Mouse (Mus musculus) 416B (cell line): ENCODE results near the gene Kbtbd8.

Experiments
- DNase-seq: peaks from one replicate; pipeline ENCODE4 v3.0.0; 2011; ENCODE audit warnings: low read depth

Kbtbd8 gene

DNA sequence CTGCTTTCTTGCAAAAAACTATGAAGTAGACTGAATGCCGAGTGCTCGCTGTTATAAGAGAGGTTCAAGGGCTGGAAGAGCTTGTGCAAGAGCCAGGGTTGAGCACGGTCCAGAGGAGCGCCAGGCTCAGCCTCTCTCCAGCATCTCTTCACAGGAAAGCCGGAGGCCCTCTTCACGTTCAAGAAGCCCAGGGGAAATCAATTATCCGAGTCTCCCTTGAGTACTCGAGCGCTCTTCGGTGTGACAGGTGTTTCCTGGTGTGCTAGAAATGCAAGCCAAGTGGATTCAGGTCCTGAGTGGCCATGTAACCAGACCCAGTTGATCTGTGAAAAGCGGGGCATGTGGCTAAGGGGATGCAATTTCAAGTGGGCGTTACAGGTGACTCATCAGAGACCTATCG lies at the start of gene Kbtbd8:
TSS of gene Kbtbd8 (plus strand) at position 295 of the 400 bp plus-strand sequence.
- DNase-seq: peak; percentile 27

DNA sequence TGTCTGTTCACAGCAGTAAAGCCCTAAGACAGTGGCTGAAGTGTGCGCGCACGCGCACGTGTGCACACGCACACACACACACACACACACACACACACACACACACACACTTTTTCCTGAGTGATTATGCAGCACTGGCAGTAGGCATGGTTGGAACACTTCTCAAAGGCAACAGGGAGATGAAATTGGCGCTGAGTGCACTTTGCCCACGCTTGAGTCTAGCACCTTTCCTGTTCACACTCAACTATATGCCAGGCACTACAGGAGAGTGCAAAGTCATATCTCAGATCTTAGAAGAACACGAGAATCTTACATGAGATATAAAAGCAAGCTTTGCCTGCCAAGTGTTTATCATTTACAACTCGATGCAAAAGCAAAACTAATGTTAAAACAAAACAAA lies 47.3 kb upstream of the Kbtbd8 start:
- DNase-seq: no peak

DNA sequence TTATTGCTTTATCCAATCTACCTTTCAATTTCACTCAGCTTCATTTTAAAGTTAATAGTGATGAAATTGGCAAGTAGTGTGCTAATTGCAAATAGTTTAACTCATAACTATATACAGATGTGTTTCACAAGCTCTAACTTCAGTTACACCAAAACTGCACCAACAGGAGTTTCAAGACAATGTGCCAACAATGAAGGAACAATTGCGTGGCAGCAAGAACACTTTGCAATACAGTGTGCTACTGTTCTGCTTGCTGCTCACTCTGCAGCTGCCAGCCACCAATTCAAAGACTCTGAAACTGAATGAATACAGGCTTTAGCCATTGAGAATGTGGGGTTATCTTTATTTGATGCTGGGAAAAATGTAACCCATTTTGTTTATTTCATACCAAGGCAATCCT lies 31.8 kb upstream of the Kbtbd8 start:
- DNase-seq: no peak

DNA sequence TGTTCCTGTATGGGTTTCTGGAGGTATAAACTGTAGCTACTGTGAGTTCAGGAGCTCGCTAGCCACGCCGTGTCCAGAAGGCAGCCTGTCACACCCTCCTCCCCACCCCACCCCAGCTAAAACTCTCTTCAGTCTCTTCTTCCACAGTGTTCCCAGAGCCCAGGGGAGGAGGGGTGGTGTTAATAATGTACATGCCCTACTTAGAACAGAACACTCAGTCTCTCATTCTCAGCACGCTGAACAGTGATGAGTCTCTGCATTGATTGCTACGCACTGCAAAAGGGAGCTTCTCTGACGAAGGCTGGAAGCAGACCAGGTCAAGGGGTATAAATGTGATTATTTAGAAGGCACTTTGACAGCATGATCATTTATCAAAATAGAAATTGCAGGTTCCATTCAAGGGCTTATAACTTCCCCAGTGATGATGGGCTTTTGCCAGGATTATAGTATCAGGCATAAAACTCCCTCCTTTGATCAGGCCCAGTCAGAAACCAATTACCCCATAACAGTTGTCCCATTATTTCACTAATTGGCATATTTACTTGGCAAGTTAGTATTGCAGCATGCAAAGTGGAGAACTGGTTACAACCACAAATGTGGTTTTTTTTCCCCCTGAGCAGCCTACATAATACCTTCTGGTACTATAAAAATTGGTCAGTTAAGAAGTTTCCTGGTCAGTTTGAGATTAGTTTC lies 29.7 kb upstream of the Kbtbd8 start:
- DNase-seq: no peak

DNA sequence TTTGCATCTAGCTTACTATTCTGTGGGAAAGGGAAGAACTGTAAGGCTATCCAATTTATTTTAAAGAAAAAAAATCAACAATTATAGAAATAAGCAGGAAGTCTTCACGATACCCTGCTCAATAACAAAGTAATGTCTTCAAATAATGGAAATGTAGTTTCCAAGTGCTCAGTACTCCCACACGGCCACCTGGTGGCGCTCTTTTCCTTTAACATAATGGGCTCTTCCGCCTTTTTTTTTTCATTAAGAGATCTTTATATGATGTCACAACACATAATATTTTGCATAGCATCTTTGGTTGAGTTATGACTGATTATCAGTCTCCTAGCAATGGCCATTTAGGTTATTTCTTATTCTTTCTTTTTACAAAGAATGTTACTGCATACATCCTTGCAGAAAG lies 29.0 kb upstream of the Kbtbd8 start:
- DNase-seq: peak; percentile 58

DNA sequence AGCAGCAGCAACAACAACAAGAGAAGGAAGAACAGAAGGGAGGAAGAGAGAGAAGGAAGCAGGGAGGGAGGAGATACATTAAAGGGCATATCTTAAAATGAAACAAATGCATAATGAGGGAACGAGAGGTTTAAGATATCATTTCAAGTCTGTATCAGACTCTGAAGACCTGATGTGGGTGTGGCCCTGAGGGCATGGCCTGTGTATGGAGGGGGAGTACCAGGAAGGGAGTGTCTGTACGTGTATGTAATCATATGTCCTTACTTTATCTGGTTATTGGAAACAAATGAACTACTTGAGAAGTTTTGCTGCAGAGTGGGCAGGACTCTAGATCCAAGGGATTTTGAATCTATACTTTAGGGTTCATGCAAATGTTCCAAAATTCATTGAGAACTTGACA lies 22.3 kb upstream of the Kbtbd8 start:
- DNase-seq: no peak

DNA sequence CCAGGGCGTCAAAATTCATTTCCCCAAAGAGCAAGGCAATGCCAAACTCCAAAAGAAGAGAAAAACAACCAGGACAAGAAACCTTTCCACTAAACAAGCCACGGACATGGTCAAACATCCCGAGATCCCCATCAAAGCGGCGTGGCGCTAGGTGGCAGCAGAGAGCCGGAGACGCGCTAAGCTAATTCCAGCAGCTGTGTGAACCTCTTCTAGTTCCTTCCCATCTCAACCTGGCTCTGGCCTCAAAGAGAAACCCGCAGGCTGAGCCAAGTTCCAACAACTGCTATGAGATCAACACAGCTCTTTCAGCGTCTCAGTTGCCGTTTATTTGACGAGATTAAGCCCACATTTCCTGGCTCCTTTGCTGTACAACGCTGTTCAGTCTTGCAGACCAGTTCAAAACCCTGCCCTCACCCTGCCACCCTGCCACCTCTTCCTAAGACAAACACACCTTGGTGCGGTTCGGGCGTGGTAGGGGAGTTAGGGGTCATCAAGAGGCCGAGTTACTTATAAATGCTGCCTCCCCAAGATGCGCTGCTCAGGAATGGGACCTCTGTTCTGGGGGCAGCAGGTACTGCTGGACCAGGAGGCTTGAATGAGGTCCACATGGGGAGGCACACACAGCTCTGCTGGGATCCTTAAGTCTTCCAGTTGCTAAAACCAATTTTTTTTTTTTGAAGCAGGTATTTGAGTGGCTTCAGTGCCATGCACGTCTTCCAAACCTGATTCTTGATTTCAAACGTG lies 18.5 kb upstream of the Kbtbd8 start:
- peak; percentile 68 for DNase-seq

DNA sequence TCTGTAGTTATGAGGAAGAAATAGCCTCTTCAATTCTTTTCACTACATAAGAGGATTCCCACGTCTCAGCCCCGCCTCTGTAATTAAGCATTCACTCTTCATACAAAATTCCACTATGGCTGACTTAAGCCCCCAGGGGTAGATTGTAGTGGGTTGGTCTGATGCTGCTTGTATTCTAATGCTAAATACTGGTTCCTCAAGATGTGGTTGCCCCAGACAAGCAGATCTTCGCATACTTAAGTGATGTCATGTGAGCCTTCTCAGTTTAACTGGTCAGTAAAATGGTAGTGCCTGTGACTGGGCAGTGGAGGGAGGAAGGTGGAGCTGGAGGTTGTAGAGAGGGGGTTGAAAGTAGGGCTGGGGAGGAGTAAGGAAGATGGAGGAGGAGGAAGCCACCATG lies 13.3 kb upstream of the Kbtbd8 start:
- DNase-seq: no peak

DNA sequence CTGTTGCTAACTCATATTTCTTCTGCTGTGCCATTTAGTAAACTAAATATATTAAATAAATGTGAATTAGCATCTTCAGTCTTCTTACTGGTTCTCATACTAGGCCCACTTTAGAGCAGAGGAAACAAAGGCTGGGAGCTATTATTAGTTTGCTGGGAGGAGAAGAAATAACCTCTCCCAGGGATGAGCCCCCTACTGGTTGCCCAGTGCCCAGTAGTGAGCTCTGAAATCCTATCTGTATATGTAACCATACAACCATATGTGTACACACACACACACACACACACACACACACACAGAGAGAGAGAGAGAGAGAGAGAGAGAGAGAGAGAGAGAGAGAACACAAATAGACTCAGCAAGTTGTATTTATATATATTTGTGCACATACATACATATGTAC lies 8.6 kb upstream of the Kbtbd8 start:
- DNase-seq: no peak

DNA sequence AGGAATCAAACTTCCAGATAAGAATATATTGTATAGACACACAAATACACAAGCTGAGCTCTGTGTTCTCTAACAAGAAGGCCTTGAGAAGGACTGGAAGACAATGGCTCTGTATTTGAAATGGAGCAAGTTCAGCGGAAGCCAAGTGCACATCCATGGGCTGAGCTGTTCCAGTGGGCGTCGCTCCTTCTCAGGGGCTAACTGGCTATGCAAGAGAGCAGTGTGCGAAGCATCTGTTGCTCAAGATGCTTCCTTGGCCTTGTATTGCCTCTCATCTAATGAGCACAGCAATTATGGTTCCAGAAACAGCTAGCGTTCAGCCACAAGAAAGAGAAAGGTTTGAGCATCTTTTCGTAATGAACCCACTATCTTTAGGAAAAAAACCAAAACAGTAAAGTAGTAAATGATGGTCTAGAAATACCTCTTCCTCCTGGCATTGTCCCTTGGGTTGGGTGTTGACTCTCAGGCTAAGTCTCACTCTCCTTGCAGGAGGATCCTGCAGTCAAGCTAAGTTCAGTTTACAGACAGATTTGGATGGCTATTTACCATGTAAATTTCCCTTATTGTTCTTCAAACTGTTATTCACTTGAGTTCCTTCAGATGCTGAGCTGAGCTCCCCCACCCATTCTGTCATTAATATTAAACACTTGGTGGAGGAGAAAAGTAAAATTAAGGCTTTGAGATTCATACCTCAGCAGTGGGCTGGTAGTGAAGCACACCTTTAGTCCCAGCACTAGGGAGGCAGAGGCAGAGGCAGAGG lies 7.2 kb upstream of the Kbtbd8 start:
- no peak for DNase-seq

DNA sequence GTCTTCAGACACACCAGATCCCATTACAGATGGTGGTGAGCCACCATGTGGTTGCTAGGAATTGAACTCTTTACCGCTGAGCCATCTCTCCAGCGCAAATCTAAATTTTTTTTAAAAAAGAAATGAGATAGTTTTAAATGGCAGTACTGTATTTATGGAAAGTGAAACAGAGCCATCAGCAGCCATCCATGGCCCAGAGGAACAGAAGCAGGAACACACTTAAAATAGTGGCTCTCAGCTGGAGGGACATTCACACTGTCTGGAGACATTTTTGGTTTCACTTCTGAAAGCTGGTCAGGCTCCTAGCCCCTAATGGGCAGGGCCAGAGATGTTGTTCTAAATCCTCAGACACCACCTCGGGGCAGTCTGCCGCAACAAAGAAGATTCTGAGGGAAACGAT lies 5.0 kb upstream of the Kbtbd8 start:
- DNase-seq: peak; percentile 14

DNA sequence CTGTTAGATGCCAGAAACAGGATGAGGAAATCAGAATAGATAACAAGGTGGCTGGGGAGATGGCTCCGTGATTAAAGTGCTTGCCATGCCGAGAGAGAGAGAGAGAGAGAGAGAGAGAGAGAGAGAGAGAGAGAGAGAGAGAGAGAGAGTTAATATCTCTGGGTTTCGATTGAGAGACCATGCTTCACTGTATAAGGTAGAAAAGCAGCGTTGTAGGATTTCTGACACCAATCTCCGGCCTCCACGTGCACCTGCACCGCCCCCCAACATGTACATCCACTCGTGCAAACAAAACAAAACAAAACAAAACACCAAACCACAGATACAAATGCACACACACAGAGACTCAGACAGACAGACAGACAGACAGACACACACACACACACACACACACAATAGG lies 527 bp upstream of the Kbtbd8 start:
- DNase-seq: no peak

DNA sequence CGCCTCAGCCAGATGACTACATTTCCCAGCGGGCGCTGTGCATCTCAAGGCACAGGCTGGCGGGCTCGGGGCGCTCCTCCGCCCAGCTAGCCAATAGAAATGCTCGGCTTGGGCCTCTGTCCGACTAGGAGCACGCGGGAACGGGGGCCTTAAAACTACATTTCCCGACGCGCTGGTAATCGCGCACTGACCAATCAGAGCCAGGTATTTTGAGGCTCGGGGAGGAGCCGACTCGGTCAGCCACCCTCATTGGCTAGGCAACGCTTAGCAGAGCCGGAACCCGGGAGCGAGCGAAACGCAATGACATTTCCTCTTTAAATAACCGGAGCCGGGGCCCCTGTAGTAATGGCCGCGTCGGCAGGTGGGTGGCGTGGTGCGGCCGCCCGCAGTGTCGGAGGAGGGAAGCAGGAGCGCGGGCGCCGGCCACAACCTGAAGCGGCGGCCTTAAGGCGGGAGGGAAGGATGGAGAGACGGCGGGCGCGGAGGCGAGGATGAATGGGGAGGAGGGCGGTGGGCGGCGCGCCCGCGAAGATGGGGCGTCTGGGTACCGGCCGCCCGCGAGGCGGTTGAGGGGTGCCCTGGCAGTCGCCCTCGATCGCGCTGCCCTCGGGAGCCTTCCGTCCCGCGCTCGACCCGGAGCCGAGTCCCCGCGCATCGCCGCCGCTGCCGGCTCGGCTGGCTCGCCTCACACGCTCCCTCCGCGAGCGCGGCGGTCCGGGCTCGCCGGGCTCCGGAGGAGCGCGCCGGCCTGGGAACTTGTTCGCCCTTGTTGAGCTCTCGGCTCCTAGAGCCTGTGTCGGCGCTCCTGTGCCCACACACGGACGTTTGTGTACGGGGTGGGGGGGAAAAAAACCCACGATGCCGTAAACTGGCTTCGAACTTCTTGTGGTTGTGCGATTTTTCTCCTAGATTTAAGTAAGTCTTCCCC lies 838 bp downstream of the Kbtbd8 start:
- peak; percentile 98 for DNase-seq

DNA sequence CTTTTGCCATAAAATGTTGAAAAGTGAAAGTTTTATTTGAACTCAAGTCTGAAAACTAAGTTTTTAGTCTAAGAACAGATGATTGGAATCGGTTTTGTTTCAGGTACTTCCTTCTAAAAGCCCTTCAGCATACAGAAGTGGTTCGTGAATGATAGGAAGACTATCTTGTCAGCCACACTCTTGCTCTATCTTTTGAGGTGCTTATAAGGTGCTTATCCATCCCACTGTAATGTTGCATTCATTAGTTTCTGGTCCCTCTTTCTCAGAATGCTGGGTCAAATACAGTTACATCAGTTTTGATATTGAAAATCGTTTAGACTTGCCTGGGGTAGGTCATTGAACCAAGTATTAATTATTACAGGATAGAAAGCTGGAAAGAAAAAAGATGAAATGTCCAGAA lies 2.3 kb downstream of the Kbtbd8 start:
- DNase-seq: no peak

DNA sequence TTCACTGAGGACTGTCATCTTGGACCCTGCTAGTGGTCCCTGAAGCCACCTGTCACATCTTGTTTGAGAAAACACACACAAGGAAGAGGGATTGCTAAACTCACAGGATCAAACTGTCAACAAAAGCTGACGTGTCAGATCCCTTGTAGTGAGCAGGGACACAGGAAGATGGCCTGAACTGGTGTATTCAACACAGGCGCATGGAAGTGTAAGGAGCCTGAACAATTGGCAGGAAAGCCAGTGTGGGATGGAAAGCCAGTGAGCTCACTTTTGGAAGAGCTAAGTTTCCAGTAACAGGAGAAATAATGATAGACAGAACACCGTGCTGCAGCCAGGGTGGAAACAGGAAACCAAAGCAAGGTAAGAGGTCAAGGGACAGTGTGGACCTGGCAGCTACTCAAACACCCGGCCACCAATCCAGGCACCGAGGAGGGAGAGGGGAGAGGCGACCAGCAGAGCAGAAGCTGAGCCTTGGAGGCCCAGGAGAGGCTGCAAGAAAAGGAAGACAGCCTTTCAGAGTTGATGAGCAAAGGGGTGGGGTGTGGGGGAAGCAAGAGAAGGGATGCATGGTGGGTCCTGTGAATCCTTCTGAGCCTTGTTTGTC lies 33.0 kb downstream of the Kbtbd8 start:
- no peak for DNase-seq

DNA sequence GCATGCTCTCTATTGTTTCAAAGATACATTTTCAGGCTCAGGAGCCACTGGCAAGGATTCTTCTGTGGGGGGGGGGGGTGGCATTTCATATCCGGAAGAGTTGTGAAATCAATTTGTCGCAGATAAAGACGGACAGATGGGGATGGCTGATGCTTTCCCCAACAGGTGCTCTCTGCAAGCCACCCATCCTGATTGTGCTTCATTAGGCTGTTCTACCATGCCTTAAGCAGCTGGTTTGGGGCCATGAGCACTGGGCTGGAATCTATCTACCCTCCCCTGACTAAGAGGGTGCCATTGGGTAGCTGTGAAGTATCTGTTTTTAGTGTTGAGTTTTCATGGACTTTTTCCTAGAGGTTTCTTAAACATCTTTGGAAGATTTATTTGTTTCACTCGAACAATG lies 33.8 kb downstream of the Kbtbd8 start:
- no peak for DNase-seq

DNA sequence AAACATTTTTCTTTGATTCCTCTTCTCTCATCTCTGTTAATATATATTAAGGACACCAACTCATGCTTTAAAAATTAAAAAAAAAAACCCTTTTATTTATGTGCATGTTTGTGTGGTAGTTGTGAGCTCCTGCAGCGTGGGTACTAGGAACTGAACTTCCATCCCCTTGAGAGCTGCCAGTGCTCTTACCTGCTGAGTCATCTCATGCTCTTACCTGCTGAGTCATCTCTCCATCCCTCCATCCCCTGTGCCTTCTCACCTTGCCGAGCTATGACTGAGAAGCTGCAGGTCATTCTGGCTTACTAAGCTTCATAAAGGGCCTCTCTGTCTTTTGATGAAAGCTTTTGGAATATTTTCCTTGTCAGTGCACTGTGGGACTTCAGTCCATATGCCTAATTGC lies 34.5 kb downstream of the Kbtbd8 start:
- DNase-seq: no peak

DNA sequence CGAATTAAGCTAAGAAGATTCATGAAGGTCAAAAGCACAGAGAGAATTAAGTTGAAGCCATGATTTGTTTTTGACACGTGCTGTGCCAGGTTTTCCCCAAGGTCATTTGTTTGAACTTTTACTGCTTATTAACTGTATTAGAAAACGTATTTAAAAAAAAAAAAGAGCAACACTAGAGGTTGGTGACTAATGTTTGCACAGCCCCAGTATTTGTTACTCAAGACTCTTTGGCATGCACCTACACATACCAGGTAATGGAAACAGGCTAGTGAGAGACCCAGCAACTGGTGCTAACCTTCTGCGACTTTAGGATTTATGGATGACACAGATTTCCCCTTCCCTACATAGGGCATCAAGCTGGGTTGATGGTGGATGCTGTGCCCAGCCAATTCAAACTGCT lies 46.9 kb downstream of the Kbtbd8 start:
- DNase-seq: no peak

DNA sequence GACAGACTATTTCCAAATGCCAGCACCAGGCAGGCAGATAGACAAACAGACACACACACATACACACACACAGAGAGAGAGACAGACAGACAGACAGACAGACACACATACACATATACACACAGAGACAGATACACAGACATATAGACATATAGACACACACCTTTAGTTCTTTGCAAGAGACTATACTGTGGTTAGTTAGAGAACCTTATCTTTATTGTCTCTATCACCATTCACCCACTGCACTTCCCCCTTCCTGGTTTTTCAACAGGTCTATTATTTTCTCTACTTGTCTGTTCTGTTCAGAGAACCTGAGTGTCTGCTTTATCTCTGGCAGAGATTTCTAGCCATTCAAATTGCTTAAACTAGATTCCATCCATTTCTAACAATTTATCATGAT lies 48.6 kb downstream of the Kbtbd8 start:
- no peak for DNase-seq

DNA sequence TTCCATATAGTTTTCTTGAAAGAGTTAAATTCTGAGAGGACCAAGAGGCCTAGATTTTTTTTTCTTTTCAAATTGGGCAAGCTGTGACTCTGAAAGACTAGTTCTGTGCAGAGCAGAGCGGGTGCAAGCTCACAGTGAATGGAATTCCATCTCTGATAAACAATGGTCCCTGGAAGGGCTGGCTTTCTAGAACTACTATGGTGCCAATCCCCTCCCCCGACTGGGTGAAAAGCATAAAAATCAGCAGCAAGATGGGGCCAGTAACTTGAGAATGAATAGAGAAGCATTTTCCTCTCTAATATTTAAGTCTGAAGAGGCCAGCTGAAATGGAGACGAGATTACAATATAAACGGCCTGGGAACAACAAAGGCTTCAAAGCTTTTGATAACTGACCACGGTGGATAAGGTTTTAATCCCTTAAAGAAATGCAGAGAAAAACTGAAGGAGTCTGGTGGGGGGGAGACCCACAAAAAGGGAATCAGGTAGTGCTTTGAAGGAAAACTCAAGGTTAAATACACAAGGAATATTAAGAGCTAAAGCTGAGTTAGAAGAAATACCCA lies 50.7 kb downstream of the Kbtbd8 start:
- no peak for DNase-seq

DNA sequence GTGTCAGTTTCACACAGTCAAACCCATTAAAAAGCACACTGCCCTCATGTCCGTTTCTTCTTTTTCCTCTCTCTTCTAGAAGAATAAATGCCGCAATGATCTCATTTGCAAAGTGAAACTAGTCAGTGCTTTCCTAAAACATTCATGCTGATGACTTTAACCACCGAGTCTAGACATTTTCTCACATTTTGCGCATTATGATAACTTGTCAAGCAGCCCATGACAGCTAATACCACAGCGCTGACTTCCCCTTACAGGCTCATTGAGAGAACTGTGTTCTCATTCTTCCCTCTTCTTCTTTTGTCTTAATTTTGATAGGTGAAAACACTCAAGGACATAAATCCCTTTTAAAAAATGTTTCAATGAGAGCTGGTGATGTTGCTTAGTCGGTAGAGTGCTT lies 52.4 kb downstream of the Kbtbd8 start:
- no peak for DNase-seq
